Mouse (Mus musculus) CH12F3 (cell line): ENCODE measurements around the gene AC141477.1.

Source experiments
- in situ Hi-C: fragments of 300-500 bp; cut with MboI; formaldehyde crosslinking; loops from 2 replicates; pipeline ENCODE4 v1.14.3; 2020; ENCODE audit warnings: low sequenced_read_pairs

Gene AC141477.1

DNA sequence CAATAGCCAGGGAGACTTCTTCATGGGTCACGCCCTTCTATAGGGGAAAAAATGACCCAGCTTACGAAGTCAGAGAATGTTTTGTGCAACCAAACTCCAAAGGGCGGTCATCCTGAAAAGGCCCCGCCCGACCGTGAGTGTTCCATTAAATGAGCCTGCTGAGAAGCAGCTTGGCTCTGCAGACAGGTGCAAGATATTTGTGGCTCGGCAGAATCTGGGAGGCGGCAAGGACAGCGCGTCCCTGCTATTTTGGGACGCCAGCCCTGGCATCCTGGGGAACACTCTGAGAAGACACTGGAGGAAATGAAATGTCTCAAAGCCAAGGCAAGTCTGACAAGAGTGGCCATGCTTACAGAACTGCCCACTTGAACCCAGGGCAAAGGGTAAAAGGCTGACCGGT lies 23.4 kb downstream of the AC141477.1 start:
- in situ Hi-C loops = no loop called here

- in situ Hi-C loops = no loop called here
Observed at GRCm38 (mm10) chr10:76408520-76408919, 31.7 kb downstream of the AC141477.1 start.

GRCm38 (mm10) chr10:76392596-76392995 lies 47.6 kb downstream of the AC141477.1 start:
- in situ Hi-C loops = no loop called here

DNA sequence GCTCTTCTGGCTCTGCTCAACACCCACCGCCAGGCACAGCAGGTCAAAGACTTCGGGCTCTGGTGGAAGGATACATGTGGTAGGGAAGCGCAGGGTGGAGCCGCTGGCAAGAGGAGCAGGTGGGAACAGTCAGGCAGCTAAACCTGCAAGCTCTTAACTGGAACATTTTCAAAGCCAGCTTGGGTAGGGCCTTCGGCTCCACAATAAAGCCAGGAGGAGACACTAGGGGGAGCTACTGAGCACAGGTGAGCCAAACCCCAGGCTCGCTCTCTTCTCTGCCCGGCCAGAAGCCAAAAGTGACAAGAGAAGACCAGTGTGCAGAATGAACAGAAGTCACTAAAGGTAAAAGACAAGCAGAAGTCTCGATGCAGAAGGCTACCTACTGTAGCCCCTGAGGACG lies 48.5 kb downstream of the AC141477.1 start:
- in situ Hi-C loops = no loop called here

- in situ Hi-C loops = no loop called here
Observed at GRCm38 (mm10) chr10:76391166-76391565, 49.1 kb downstream of the AC141477.1 start.
